Mouse (Mus musculus) gastrocnemius, postnatal 36 days (tissue): Measurements from ENCODE around the gene Cacna1e. TPM values are rescaled to one million over a fixed set of nuclear protein-coding genes. Genes with fewer than 3 reads are reported as not detected.

Experiments used
- DNase-seq, 2 experiments: peaks; one replicate each; pipeline ENCODE4 v3.0.0; 2022
- intact Hi-C: fragments of 180-260 bp; cut with DNase I; formaldehyde crosslinking; loops from one replicate; pipeline ENCODE4 v1.15.1; 2025
- total RNA-seq, 2 experiments: library from RNA; stranded (reverse); gene quantifications; 2 replicates each; pipeline ENCODE4 v1.2.3; 2021

Cacna1e gene
- total RNA-seq, 2 experiments from 2014 or later, result 0.02 to 0.28 TPM

DNA sequence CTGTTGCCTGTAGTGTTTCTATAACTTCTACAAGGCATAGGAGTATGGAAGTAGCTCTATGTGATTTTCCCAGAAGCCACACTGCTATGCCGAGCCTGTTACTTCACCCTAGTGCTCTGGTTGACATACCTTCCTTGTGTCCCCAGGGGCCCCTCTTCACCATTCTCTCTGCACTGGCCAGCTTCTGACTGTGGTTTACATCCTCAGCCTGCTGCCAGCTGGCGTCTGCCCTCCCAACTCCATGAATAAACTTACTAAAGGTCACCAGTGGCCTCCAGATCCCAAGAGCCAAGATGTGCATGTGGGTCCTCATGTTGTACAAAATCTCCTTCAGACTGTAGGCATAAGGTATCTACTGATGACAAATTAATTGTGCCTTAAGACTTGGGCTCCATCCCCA is 230.3 kb downstream of the Cacna1e start:
- intact Hi-C loops, result no loop called here
- no peak for DNase-seq

DNA sequence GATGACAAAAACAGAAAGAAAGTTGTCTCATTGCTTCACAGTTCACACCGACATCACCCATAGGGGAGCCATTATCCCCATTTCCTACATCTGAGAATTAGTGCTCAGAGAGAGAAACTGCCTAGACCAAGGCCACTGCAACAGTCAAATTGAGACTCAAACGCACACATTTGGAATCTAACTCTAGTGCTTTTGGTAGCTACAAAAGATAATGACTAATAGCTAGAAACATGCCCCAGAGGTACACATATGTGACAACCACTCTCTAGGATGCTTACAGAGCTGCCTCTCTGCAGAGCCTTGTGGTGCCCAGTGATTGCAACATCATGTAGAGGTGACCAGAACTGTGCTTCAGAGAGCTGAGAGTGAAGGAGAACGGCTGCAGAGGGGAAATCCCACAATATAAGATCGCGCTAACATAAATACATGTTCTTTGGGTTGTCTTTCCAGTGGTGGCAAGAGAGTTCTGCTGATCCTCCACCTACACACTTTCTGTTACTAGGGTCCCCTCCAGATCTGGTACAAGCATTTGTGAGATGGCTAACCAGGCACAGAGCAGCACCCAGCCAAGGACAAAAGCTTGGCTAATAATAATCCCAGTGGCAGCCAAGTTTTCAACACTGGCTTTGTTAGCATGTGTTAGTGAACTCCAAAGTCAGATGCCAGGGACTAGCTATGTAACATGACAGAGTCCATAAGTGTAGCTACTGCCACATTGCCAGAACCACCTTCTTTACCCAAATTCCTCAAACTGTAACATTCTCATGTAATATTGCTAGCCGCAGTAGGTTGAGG is 237.9 kb downstream of the Cacna1e start:
- DNase-seq, result no peak
- intact Hi-C loops, result no loop called here

DNA sequence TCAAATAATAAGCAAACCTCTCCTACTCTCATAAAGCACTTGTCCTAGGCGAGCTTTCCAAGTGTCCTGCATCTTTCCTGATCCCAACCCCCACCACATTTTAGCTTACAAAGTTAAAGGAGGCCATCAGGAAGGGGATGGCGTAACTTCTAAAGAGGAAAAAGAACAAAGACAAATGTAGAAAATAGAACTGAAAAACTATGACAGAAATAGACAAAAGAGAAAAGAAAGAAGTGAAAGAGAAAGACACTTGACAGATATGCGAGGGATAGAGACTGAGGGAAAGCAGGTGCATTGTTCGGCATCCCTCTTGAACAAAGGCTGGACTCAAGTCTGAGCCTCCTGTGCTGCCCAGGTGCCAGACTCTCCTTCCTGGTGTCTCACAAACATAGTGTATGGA is 246.5 kb downstream of the Cacna1e start:
- intact Hi-C loops, result no loop called here
- DNase-seq, result no peak

DNA sequence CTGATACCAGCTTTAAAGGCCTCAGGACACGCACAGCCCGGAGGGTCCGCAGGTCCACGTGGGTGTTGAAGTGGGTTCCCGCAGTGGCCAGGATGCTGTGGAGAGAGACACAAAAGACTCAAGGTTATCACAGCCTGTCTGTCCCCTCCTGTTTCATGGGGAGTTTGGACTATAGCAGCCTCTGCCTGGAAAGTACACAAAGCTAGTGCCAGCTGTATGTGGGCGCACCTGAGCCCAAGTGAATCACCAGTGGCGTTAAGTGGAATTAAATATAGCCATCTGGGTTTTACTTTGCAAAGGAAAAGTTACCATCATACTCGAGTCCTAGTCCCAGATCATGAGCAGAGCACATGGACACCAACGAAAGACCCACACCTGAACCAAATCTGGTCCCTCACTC is 248.5 kb downstream of the Cacna1e start:
- intact Hi-C loops, result no loop called here
- DNase-seq, result no peak

- no peak for DNase-seq
- intact Hi-C loops, result no loop called here
Observed at GRCm38 (mm10) chr1:154632886-154633285, 251.4 kb downstream of the Cacna1e start.

DNA sequence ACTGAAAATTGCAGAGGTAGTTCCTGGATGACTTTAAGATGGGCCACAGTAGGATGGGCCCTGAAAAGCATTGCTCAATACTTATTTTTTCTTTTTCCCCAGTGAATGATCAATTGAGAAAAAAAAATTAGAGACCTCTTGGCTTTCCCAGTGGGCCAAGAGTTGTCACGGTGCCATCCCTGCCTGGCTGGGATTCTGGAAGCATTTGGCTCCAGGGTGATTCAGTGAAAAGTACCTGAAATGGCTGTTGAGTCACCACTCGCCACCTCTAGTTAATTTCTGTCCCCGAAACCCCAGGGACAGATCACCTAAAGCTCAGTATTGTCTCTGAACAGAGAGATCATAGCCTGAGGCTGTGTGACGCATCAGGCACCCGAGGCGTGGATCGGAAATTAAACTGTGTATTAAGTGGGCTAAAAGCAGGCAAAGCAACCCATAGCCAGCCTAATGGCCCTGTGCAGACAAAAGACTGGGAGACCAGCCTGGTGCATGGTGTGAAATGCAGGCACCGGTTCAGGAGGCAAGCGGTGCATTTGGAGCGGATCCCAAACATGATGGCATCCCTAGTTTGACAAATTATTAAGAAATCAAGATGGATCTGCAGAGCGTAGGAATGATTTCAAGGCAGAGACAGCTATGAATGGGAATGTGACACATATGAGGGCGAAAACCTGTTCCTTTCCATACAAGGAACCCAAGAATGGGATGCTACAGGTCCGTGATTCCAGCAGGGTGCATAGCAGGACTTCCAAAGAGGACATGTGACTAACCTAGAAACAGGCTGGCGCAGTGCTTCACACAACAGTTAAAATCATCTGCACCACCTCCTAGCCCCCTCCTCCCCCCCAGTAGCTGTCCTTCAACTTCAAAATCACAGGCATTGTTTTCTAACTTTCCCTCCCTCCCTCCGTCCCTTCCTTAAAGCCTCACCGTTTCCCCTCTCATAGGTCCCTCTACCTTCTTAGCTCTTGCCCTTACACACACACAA is 261.3 kb downstream of the Cacna1e start:
- intact Hi-C loops, result no loop called here
- DNase-seq, result no peak

- no peak for DNase-seq
- intact Hi-C loops, result no loop called here
Observed at GRCm38 (mm10) chr1:154617743-154618455, 266.4 kb downstream of the Cacna1e start.

DNA sequence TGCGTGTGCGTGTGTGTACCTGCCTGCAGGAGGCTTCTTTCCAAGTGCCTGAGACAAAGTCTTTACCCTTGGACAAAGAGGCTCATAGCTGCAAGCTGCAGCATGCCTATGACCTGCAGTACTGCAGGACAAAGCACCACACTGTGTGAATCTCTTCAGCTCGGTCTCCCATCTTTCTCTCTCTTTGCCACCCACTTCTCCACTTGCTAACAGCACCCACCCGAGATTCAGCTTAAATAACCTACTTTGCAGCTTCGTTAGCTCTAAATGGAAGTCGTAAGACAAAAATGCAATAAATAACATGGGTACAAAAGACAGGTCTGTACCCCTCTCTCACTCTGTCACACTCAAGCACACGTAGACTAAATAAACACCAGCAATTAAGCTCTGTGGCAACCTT is 268.5 kb downstream of the Cacna1e start:
- DNase-seq, result no peak
- intact Hi-C loops, result no loop called here

DNA sequence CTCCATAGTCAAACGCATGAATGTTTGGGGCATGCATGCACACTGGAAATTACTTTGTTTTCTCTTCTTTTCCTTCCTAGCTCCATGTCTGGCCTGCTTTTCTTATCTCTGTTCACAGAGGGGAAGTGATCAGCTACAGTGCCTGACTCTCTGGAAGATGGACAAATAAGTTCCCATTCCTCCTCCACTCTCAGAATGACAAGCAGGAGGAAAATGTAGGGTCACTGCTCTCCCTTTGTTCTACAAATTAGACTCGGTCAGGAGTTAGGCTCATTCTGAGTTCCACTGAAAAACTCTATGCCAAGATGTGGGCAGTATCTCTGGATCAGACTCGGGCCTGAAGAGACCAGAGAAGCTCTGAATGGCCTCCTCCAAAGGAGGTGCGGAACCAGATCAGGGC is 275.8 kb downstream of the Cacna1e start:
- intact Hi-C loops, result no loop called here
- DNase-seq, result no peak

GRCm38 (mm10) chr1:154607406-154607805 is 276.9 kb downstream of the Cacna1e start:
- no peak for DNase-seq
- intact Hi-C loops, result no loop called here

DNA sequence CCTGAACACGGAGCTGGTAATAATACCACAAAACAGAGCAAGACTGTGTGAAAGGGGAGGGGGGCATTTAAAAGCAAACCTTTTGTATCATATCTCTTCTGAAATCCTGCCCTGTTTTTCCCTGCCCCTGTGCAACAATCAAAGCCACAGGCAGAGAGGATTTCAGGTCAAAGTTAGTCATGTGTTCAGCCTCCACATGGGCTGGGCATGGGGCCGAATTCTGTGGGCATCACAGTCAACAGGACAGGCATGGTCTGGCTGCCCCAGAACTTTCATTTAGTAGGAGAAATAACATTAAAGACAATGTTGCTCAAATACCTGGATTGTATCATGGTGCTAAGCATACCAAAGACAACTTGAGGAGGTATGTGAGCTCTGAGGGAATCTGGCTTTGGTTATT is 278.7 kb downstream of the Cacna1e start:
- intact Hi-C loops, result no loop called here
- no peak for DNase-seq

DNA sequence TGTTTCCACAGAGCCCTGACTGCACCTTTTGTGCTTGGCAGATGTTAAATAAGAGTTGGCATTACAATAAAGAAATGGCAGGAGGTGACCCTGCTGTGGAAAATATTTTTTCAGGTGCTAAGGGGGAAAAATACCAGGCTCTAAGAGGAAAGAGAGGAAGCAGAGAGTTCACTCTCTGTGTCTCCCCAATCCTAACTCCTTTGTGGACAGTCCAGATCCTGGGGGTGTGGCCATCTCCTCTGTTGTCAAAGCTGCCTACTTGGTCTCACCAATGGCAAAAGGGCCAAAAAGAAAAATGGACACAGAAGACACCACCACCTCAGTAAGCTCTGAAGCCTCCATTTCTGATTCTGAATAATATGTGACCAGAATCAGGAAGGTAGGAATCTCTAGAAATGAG is 280.5 kb downstream of the Cacna1e start:
- intact Hi-C loops, result no loop called here
- no peak for DNase-seq

DNA sequence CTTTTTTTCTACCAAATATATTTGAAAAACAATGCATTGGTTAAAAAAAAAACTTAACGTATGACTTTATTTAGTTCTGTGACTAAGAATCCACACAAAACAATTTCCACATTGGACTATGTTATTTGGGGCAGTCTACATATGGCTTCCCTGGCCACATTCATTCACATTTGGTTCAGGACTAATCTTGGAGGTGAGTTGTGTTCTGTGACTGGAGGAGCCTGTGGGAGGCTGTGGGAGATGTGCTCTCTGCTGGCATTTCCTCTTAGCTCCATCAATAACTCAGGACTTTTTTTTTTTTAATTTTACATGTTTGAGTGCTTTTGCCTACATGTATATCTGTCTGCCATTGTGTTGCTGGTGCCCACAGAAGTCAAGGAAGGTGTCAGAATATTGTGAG is 281.8 kb downstream of the Cacna1e start:
- DNase-seq, result no peak

GRCm38 (mm10) chr1:154582516-154582915 is 301.8 kb downstream of the Cacna1e start:
- DNase-seq, result no peak
- intact Hi-C loops, result no loop called here

More for the DNA sequence above, 281.8 kb downstream of the Cacna1e start:
- intact Hi-C loops, result no loop called here

- DNase-seq, result no peak
Observed at GRCm38 (mm10) chr1:154579929-154580328, 304.4 kb downstream of the Cacna1e start.

DNA sequence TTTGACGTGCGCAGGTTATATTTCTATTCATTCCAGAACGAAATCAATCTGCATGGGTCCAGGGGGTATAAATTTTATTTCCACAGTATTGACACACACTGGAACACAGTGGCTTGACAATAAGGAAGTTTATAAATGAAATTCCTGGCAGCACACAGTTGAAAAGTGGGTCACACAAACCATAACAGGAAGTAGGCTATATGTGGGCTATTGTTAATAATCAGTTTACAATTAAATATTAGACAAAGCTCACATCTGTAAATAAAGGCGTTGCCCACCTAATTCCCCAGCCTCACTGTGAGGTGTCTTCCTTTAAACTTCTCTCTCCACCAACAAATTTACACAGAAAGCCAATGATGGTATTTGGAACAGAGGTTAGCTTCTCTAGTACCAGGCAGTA is 305.6 kb downstream of the Cacna1e start:
- DNase-seq, result no peak
- intact Hi-C loops, result no loop called here

More at GRCm38 (mm10) chr1:154579929-154580328, 304.4 kb downstream of the Cacna1e start:
- intact Hi-C loops, result no loop called here

DNA sequence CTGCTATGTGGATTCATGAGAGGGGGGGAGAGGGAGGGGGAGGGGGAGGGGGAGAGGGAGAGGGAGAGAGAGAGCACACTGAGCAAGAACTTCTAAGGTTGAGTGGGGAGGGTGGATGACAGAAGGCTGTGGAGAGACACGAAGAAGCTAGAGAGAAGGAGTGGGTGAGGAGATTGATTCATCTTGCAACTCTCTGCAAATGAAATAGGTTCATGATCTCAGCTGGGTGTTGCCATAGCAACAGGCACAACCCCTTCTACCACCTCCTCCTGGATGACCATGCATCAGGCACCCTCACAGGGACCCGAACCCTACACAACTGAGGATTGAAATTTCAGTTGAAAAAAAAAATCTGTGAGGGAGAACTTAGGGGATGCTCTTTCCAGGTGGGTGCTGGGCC is 307.9 kb downstream of the Cacna1e start:
- intact Hi-C loops, result no loop called here
- no peak for DNase-seq

DNA sequence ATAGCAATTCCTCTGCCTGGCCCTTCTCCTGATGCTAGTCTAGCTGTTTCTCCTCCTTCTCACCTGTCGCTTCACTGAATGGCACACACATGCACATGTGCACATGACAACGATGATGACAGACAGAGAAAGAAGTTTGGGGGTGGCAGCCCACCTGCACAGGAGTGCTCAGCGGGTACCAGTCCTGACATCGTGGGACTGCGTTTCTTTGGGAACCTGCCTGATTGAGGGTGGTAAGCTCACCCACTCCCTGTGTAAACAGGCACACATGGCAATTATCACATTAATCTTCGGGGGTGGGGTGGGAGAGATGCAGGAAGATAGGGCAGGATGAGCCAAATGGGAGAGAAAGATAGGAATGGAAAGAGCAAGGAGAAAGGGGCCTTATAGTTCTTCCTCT is 318.3 kb downstream of the Cacna1e start:
- no peak for DNase-seq
- intact Hi-C loops, result no loop called here

- DNase-seq, result no peak
- intact Hi-C loops, result no loop called here
Observed at GRCm38 (mm10) chr1:154555811-154556210, 328.5 kb downstream of the Cacna1e start.

GRCm38 (mm10) chr1:154553132-154553531 is 331.2 kb downstream of the Cacna1e start:
- intact Hi-C loops, result no loop called here
- no peak for DNase-seq

GRCm38 (mm10) chr1:154537445-154537844 is 346.9 kb downstream of the Cacna1e start:
- intact Hi-C loops, result no loop called here
- DNase-seq, result no peak
